Mouse (Mus musculus) heart, postnatal 0 days (tissue): ENCODE measurements at regions not wholly inside any gene's neighbourhood (a gene's known extent, or its start where the extent isn't known, plus 50 kb on each side); places are given as distances from the start of the nearest gene placed in this dataset.
A peak's percentile ranks its signal among the peaks of the same experiment; 100 is the strongest.

ENCODE experiments used
- ATAC-seq: fragments of 200-750 bp; cut with Nextera tagmentation; 2 replicates; pipeline ENCODE4 v1.8.0; 2017; ENCODE audit warnings: low read depth, moderate number of reproducible peaks, moderate library complexity; ENCODE audit not compliant: insufficient read depth
- DNase-seq: peaks from one replicate; pipeline ENCODE4 v3.0.0-alpha.2; 2016; ENCODE audit warnings: low spot score
- H3K27ac ChIP-seq: fragments of 300-500 bp; sonication (generic); 2 replicates; pipeline ENCODE4 v1.5.1; 2014; ENCODE audit warnings: low read depth, mild to moderate bottlenecking
- H3K27me3 ChIP-seq: fragments of 300-500 bp; sonication (generic); 2 replicates; pipeline ENCODE4 v1.6.1; 2014; ENCODE audit warnings: low read length, mixed read lengths; ENCODE audit not compliant: control insufficient read depth, insufficient read depth
- H3K36me3 ChIP-seq: fragments of 300-500 bp; sonication (generic); replicated peaks from 2 replicates; pipeline ENCODE4 v1.6.1; 2014; ENCODE audit warnings: low read length, mixed read lengths; ENCODE audit not compliant: control insufficient read depth, insufficient read depth
- H3K4me1 ChIP-seq: fragments of 300-500 bp; sonication (generic); 2 replicates; pipeline ENCODE4 v1.6.1; 2014; ENCODE audit warnings: antibody characterized with exemption; ENCODE audit not compliant: control insufficient read depth, insufficient read depth
- H3K4me2 ChIP-seq: fragments of 300-500 bp; sonication (generic); 2 replicates; pipeline ENCODE4 v1.6.1; 2014; ENCODE audit warnings: low read depth, mild to moderate bottlenecking, low read length, moderate library complexity
- H3K4me3 ChIP-seq: fragments of 300-500 bp; sonication (generic); 2 replicates; pipeline ENCODE4 v1.5.1; 2014; ENCODE audit warnings: low read depth, low read length
- H3K9ac ChIP-seq: fragments of 300-500 bp; sonication (generic); replicated peaks from 2 replicates; pipeline ENCODE4 v1.6.1; 2014; ENCODE audit warnings: low read depth, low read length, mixed read lengths
- H3K9me3 ChIP-seq: fragments of 300-500 bp; sonication (generic); replicated peaks from 2 replicates; pipeline ENCODE4 v1.6.1; 2016; ENCODE audit warnings: low read length; ENCODE audit not compliant: control insufficient read depth
- CTCF ChIP-seq: IDR thresholded peaks from 2 replicates; pipeline ENCODE4 v1.5.1; 2016; ENCODE audit warnings: antibody characterized with exemption, control low read depth, low read depth
- EP300 ChIP-seq: IDR thresholded peaks from 2 replicates; pipeline ENCODE4 v1.6.1; 2016; ENCODE audit warnings: antibody characterized with exemption, low read depth
- WGBS: fragments of 180-500 bp; shearing (Covaris S2); extraction: QIAGEN DNeasy Blood & Tissue Kit; methylation state at CpG from one replicate; pipeline ENCODE4 v1.1.7; 2014; 5-methylcytosine and 5-hydroxymethylcytosine counted together

GRCm38 (mm10) chr7:145102692-145103091, 105.2 kb downstream of the 1810010D01Rik start:
- WGBS, result 59% methylated on average over 5 of the region's 5 CpGs
- DNase-seq (no peak), ATAC-seq (no peak)
- no peak overlapping the region for H3K4me3 ChIP-seq
- H3K4me1 ChIP-seq, result peaks cover 20% of the 10 kb centered on the region
- H3K36me3 ChIP-seq, result no peaks in the 10 kb centered on the region
- no peaks in the 10 kb centered on the region for H3K27me3 ChIP-seq
- H3K9ac ChIP-seq, result no peak overlapping the region
- no peak overlapping the region for H3K4me2 ChIP-seq
- TF ChIP-seq EP300 (no peak), CTCF (no peak)
- no peak overlapping the region; the same call in 1 of the 2 replicates for H3K27ac ChIP-seq
- H3K9me3 ChIP-seq, result no peaks in the 10 kb centered on the region

- no peaks in the 10 kb centered on the region for H3K27me3 ChIP-seq
- peaks cover 18% of the 10 kb centered on the region for H3K4me1 ChIP-seq
- WGBS, result 35% methylated on average over 6 of the region's 6 CpGs
- H3K4me2 ChIP-seq, result no peak overlapping the region
- DNase-seq (peak; percentile 39), ATAC-seq (peak; percentile 67; the same call in 1 of the 2 replicates)
- H3K9ac ChIP-seq, result no peak overlapping the region
- H3K4me3 ChIP-seq, result no peak overlapping the region
- H3K27ac ChIP-seq, result peak overlapping the region; percentile 53
- no peaks in the 10 kb centered on the region for H3K9me3 ChIP-seq
- TF ChIP-seq EP300 (no peak), CTCF (no peak)
- H3K36me3 ChIP-seq, result no peaks in the 10 kb centered on the region
Observed at GRCm38 (mm10) chr7:145102216-145102615, 105.7 kb downstream of the 1810010D01Rik start.

GRCm38 (mm10) chr7:145098335-145098734, 109.6 kb downstream of the 1810010D01Rik start:
- Histone ChIP-seq H3K4me1 (peaks cover 20% of the 10 kb centered on the region), H3K4me3 (no peak overlapping the region), H3K4me2 (no peak overlapping the region), H3K9ac (no peak overlapping the region), H3K36me3 (no peaks in the 10 kb centered on the region), H3K9me3 (no peaks in the 10 kb centered on the region), H3K27me3 (no peaks in the 10 kb centered on the region), H3K27ac (no peak overlapping the region)
- ATAC-seq (no peak), DNase-seq (no peak)
- peak; percentile 29 for TF ChIP-seq CTCF
- TF ChIP-seq EP300, result no peak
- 82% methylated on average over 6 of the region's 6 CpGs for whole genome bisulfite sequencing

DNA sequence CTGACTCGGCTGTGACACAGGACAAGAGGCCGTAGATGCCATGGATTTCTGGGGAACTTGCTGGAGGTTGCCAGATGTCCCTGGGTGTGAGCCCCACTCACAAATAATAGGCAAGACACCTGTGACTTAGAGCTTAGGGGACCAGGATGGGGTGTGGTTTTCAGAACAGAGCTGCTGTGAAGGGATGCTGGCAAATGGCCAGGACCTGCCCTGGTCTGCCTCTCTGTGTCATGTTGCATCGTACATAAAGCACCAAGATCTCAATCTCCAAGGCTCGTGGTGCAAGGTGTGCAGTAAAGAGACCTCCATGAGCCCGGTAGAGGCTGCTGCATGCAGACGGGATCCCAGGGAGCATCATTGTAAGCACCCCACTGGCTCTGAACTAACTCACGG, 113.8 kb downstream of the 1810010D01Rik start:
- TF ChIP-seq EP300, result no peak
- no peak for TF ChIP-seq CTCF
- Histone ChIP-seq H3K9ac (no peak overlapping the region), H3K36me3 (no peaks in the 10 kb centered on the region), H3K4me3 (no peak overlapping the region), H3K9me3 (no peaks in the 10 kb centered on the region), H3K27me3 (no peaks in the 10 kb centered on the region), H3K27ac (no peak overlapping the region), H3K4me2 (no peak overlapping the region), H3K4me1 (0 out of 2 replicates have a peak, but pooled peaks cover 9% of the 10 kb centered on the region)
- WGBS, result 59% methylated on average over 7 of the region's 7 CpGs
- ATAC-seq, result no peak
- no peak for DNase-seq

- Histone ChIP-seq H3K27ac (no peak overlapping the region), H3K4me3 (no peak overlapping the region), H3K27me3 (no peaks in the 10 kb centered on the region), H3K4me1 (0 out of 2 replicates have a peak, but pooled peaks cover 9% of the 10 kb centered on the region), H3K9me3 (no peaks in the 10 kb centered on the region), H3K36me3 (no peaks in the 10 kb centered on the region), H3K9ac (no peak overlapping the region), H3K4me2 (no peak overlapping the region)
- TF ChIP-seq EP300 (no peak), CTCF (no peak)
- 63% methylated on average over 3 of the region's 3 CpGs for WGBS
- ATAC-seq, result no peak
- DNase-seq, result no peak
Observed at GRCm38 (mm10) chr7:145093417-145094133, 114.3 kb downstream of the 1810010D01Rik start.
